Mouse (Mus musculus) hindbrain, embryonic 16.5 days (tissue): ENCODE data around the gene Zfp652. TPM values are rescaled to one million over a fixed set of nuclear protein-coding genes. Genes with fewer than 3 reads are reported as not detected.

ENCODE experiments used
- ATAC-seq: fragments of 200-750 bp; cut with Nextera tagmentation; 2 replicates; pipeline ENCODE4 v1.8.0; 2017; ENCODE audit warnings: moderate TSS enrichment, moderate library complexity
- H3K27ac ChIP-seq: fragments of 300-500 bp; sonication (generic); 2 replicates; pipeline ENCODE4 v1.5.1; 2014; ENCODE audit warnings: low read depth, mild to moderate bottlenecking, control low read depth, low read length, moderate library complexity
- H3K27me3 ChIP-seq: fragments of 300-500 bp; sonication (generic); replicated peaks from 2 replicates; pipeline ENCODE4 v1.6.1; 2014; ENCODE audit warnings: low read length; ENCODE audit not compliant: control insufficient read depth, insufficient read depth
- H3K36me3 ChIP-seq: fragments of 300-500 bp; sonication (generic); 2 replicates; pipeline ENCODE4 v1.6.1; 2014; ENCODE audit warnings: mild to moderate bottlenecking, low read length, moderate library complexity, mixed read lengths; ENCODE audit not compliant: control insufficient read depth, insufficient read depth
- H3K4me1 ChIP-seq: fragments of 300-500 bp; sonication (generic); 2 replicates; pipeline ENCODE4 v1.6.1; 2014; ENCODE audit warnings: low read depth, low read length; ENCODE audit not compliant: control insufficient read depth, insufficient read depth
- H3K4me2 ChIP-seq: fragments of 300-500 bp; sonication (generic); 2 replicates; pipeline ENCODE4 v1.6.1; 2014; ENCODE audit warnings: mild to moderate bottlenecking, low read length, control low read depth, moderate library complexity
- H3K4me3 ChIP-seq: fragments of 300-500 bp; sonication (generic); 2 replicates; pipeline ENCODE4 v1.5.1; 2014; ENCODE audit warnings: mild to moderate bottlenecking, low read length, control low read depth, moderate library complexity
- H3K9ac ChIP-seq: fragments of 300-500 bp; sonication (generic); 2 replicates; pipeline ENCODE4 v1.6.1; 2014; ENCODE audit warnings: low read depth, mild to moderate bottlenecking, control low read depth, low read length, moderate library complexity
- H3K9me3 ChIP-seq: fragments of 300-500 bp; sonication (generic); 2 replicates; pipeline ENCODE4 v1.6.1; 2014; ENCODE audit warnings: mild to moderate bottlenecking, low read length, moderate library complexity; ENCODE audit not compliant: control insufficient read depth
- WGBS: fragments of 180-500 bp; shearing (Covaris S2); extraction: QIAGEN DNeasy Blood & Tissue Kit; methylation state at CpG from one replicate; pipeline ENCODE4 v1.1.7; 2014; 5-methylcytosine and 5-hydroxymethylcytosine counted together
- polyA plus RNA-seq: library from polyadenylated mRNA; unstranded; fragments of >200 nt; fragmentation: Nextera tagmentation; extraction: Ambion mirVana; gene quantifications from 2 replicates; pipeline ENCODE4 v1.2.1, GENCODE M21; 2015

The Zfp652 gene
- polyA plus RNA-seq, 1 experiment from 2014 or later, result 21.7 TPM

GRCm38 (mm10) chr11:95682946-95683345 is 29.5 kb upstream of the Zfp652 start:
- ATAC-seq, result no peak
- Histone ChIP-seq H3K9ac (no peak overlapping the region), H3K4me2 (no peak overlapping the region), H3K9me3 (no peaks in the 10 kb centered on the region), H3K27me3 (no peaks in the 10 kb centered on the region), H3K36me3 (peaks cover 22% of the 10 kb centered on the region), H3K4me1 (no peaks in the 10 kb centered on the region), H3K4me3 (no peak overlapping the region), H3K27ac (no peak overlapping the region)
- WGBS, result 92% methylated on average over 3 of the region's 3 CpGs

GRCm38 (mm10) chr11:95686031-95686430 is 26.4 kb upstream of the Zfp652 start:
- Histone ChIP-seq H3K4me3 (no peak overlapping the region), H3K4me1 (no peaks in the 10 kb centered on the region), H3K27ac (no peak overlapping the region), H3K36me3 (peaks cover 5% of the 10 kb centered on the region; the same call in 1 of the 2 replicates), H3K27me3 (no peaks in the 10 kb centered on the region), H3K9ac (no peak overlapping the region), H3K4me2 (no peak overlapping the region), H3K9me3 (no peaks in the 10 kb centered on the region)
- 4% methylated on average over 4 of the region's 4 CpGs for WGBS
- no peak for ATAC-seq

GRCm38 (mm10) chr11:95687084-95687656 is 25.3 kb upstream of the Zfp652 start:
- Histone ChIP-seq H3K36me3 (no peaks in the 10 kb centered on the region), H3K9ac (no peak overlapping the region; the same call in 1 of the 2 replicates), H3K4me2 (no peak overlapping the region), H3K27ac (no peak overlapping the region), H3K4me3 (no peak overlapping the region), H3K4me1 (no peaks in the 10 kb centered on the region), H3K27me3 (no peaks in the 10 kb centered on the region), H3K9me3 (no peaks in the 10 kb centered on the region)
- ATAC-seq, result no peak
- WGBS, result 44% methylated on average over 11 of the region's 11 CpGs

GRCm38 (mm10) chr11:95688515-95688914 is 24.0 kb upstream of the Zfp652 start:
- ATAC-seq, result no peak
- H3K9ac ChIP-seq, result no peak overlapping the region
- no peak overlapping the region for H3K27ac ChIP-seq
- no peaks in the 10 kb centered on the region for H3K36me3 ChIP-seq
- H3K4me3 ChIP-seq, result no peak overlapping the region
- 86% methylated on average over 6 of the region's 6 CpGs for WGBS
- no peaks in the 10 kb centered on the region for H3K9me3 ChIP-seq
- no peaks in the 10 kb centered on the region for H3K4me1 ChIP-seq
- H3K27me3 ChIP-seq, result no peaks in the 10 kb centered on the region
- H3K4me2 ChIP-seq, result no peak overlapping the region

GRCm38 (mm10) chr11:95688981-95689380 is 23.5 kb upstream of the Zfp652 start:
- H3K36me3 ChIP-seq, result no peaks in the 10 kb centered on the region
- no peak overlapping the region for H3K4me3 ChIP-seq
- no peaks in the 10 kb centered on the region for H3K9me3 ChIP-seq
- no peak overlapping the region for H3K27ac ChIP-seq
- no peaks in the 10 kb centered on the region for H3K4me1 ChIP-seq
- ATAC-seq, result no peak
- H3K27me3 ChIP-seq, result no peaks in the 10 kb centered on the region
- H3K4me2 ChIP-seq, result no peak overlapping the region
- H3K9ac ChIP-seq, result no peak overlapping the region; the same call in 1 of the 2 replicates
- WGBS, result 71% methylated on average over 7 of the region's 7 CpGs

- Histone ChIP-seq H3K4me2 (no peak overlapping the region), H3K4me3 (no peak overlapping the region), H3K9me3 (no peaks in the 10 kb centered on the region), H3K4me1 (no peaks in the 10 kb centered on the region), H3K9ac (no peak overlapping the region), H3K27me3 (no peaks in the 10 kb centered on the region), H3K27ac (no peak overlapping the region), H3K36me3 (no peaks in the 10 kb centered on the region)
- 94% methylated on average over 3 of the region's 3 CpGs for WGBS
- ATAC-seq, result no peak
These were observed 22.9 kb upstream of the Zfp652 start for GRCm38 (mm10) chr11:95689544-95689943.

GRCm38 (mm10) chr11:95698541-95698940 is 13.9 kb upstream of the Zfp652 start:
- H3K27ac ChIP-seq, result no peak overlapping the region
- no peaks in the 10 kb centered on the region for H3K36me3 ChIP-seq
- H3K4me3 ChIP-seq, result no peak overlapping the region
- no peak overlapping the region for H3K4me2 ChIP-seq
- WGBS, result 74% methylated on average over 5 of the region's 5 CpGs
- no peaks in the 10 kb centered on the region for H3K4me1 ChIP-seq
- H3K9me3 ChIP-seq, result no peaks in the 10 kb centered on the region
- H3K27me3 ChIP-seq, result no peaks in the 10 kb centered on the region
- no peak overlapping the region for H3K9ac ChIP-seq
- no peak for ATAC-seq

GRCm38 (mm10) chr11:95700778-95701739 is 11.4 kb upstream of the Zfp652 start:
- no peak overlapping the region for H3K4me3 ChIP-seq
- ATAC-seq, result no peak
- no peaks in the 10 kb centered on the region for H3K9me3 ChIP-seq
- H3K36me3 ChIP-seq, result no peaks in the 10 kb centered on the region
- 93% methylated on average over 13 of the region's 13 CpGs for WGBS
- H3K27me3 ChIP-seq, result no peaks in the 10 kb centered on the region
- no peak overlapping the region for H3K27ac ChIP-seq
- no peaks in the 10 kb centered on the region for H3K4me1 ChIP-seq
- no peak overlapping the region for H3K9ac ChIP-seq
- no peak overlapping the region for H3K4me2 ChIP-seq
